19 mouse cellular contexts compared by ENCODE assay signal in the genomic region with DNA sequence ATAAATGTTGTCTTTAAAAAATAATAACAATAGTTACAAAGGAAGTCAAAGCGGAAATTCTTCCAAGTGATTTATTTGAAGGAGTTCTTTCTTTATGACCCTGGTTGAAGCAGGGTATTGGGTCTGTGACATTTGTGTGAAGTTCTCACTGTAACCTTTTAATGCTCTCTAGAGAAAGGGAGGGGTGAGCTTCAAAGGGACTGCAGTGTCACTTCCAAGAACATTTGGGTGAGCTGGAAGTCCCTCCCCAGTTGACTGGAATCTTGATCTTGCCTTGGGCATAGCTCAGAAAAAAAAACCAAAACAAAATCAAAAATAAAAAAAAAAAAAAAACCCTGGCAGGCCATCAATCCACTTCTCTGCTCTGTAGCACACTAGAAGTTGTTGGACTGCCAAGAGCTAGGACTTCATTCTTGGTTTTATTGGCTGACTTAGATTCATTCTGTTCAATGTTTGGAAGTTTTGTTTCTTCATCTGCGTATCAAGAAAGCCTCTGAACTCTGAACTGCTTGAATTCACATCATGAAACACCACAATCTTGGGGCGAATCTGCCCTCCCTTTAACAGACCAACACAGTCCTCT. TPM values are rescaled to one million over a fixed set of nuclear protein-coding genes. Genes with fewer than 3 reads are reported as not detected.
DNase-seq lines count a peak whose midpoint lies in the region; ATAC-seq and TF ChIP-seq lines count a peak whose summit lies in the region.
"Had no signal": no experiment of that assay in that cellular context is flagged by ENCODE, and none has a peak within 500 bp of the region (broad histone marks: within the 10 kb centered on the region; RNA-seq: fewer than 3 reads in every experiment).

No protein-coding gene starts in this region.

- H3K4me2 ChIP-seq in kidney, embryonic 16.5 days (replicated peaks; ENCODE audit: low read depth, low read length): no peak overlapping the region
- H3K4me2 ChIP-seq in lung, embryonic 15.5 days: no peak overlapping the region
- H3K4me2 ChIP-seq: embryonic facial prominence, embryonic 12.5 days; forebrain, embryonic 12.5 days; heart, embryonic 12.5 days; hindbrain, embryonic 12.5 days had no signal

- TF ChIP-seq POLR2A in lung, adult 2 months (IDR thresholded peaks at IDR 0.05; ENCODE audit: borderline replicate concordance, extremely low read depth, low read depth, low read length): no peak

- no peak for ATAC-seq in kidney, embryonic 16.5 days (ENCODE audit: low FRiP score, low TSS enrichment)
- peak; percentile 67; the same call in 1 of the 2 replicates for ATAC-seq in lung, embryonic 15.5 days (ENCODE audit: borderline replicate concordance, extremely low read depth, low FRiP score, low TSS enrichment)
- ATAC-seq: forebrain, embryonic 16.5 days; hindbrain, embryonic 16.5 days had no signal

- H3K4me3 ChIP-seq in kidney, embryonic 16.5 days (ENCODE audit: low read length): no peak overlapping the region
- H3K4me3 ChIP-seq in lung, embryonic 15.5 days: no peak overlapping the region
- no peak overlapping the region for H3K4me3 ChIP-seq in lung, adult 2 months (replicated peaks; ENCODE audit: extremely low read depth, low read depth, low read length)
- H3K4me3 ChIP-seq: embryonic facial prominence, embryonic 12.5 days; forebrain, embryonic 12.5 days; heart, embryonic 12.5 days; hindbrain, embryonic 12.5 days had no signal

- no peak overlapping the region for H3K9ac ChIP-seq in kidney, embryonic 16.5 days (replicated peaks; ENCODE audit: low read length)
- no peak overlapping the region for H3K9ac ChIP-seq in lung, embryonic 15.5 days
- H3K9ac ChIP-seq: embryonic facial prominence, embryonic 12.5 days; forebrain, embryonic 12.5 days; heart, embryonic 12.5 days; hindbrain, embryonic 12.5 days had no signal

- 64% methylated on average over 3 of the region's 3 CpGs for WGBS in kidney, embryonic 16.5 days
- 47% methylated on average over 3 of the region's 3 CpGs for WGBS in lung, embryonic 15.5 days
- WGBS in lung, adult 2 months: 56% methylated on average over 3 of the region's 3 CpGs

- TF ChIP-seq CTCF in lung, adult 2 months (IDR thresholded peaks at IDR 0.05; ENCODE audit: insufficient read depth, low read length): no peak

- H3K9me3 ChIP-seq in kidney, embryonic 16.5 days (ENCODE audit: low read length): no peaks in the 10 kb centered on the region
- H3K9me3 ChIP-seq in lung, embryonic 15.5 days: no peaks in the 10 kb centered on the region
- H3K9me3 ChIP-seq: embryonic facial prominence, embryonic 12.5 days; forebrain, embryonic 12.5 days; heart, embryonic 12.5 days had no signal

- DNase-seq in kidney, adult 9 months: peak; percentile 2
- DNase-seq in lung, adult 2 months: no peak
- DNase-seq in Muller cell, postnatal 12 days (ENCODE audit: inconsistent ontology term): peak; percentile 30
- peak; percentile 70 for DNase-seq in adipocyte (ENCODE audit: low spot score)
- no peak for DNase-seq in cerebellum, adult 8-10 months
- DNase-seq in heart, adult 11 months: no peak
- DNase-seq: adrenal gland, postnatal 36 days; cerebellum, adult 11 months; cerebellum, adult 9-10 months; cerebellum, postnatal 25 days; gastrocnemius, postnatal 10 days had no signal

- no peaks in the 10 kb centered on the region for H3K27me3 ChIP-seq in kidney, embryonic 16.5 days (ENCODE audit: insufficient read depth, low read length)
- H3K27me3 ChIP-seq in lung, embryonic 15.5 days: no peaks in the 10 kb centered on the region
- H3K27me3 ChIP-seq: embryonic facial prominence, embryonic 12.5 days; forebrain, embryonic 12.5 days; heart, embryonic 12.5 days; hindbrain, embryonic 12.5 days had no signal

- no peaks in the 10 kb centered on the region for H3K4me1 ChIP-seq in kidney, embryonic 16.5 days (ENCODE audit: insufficient read depth, low read length)
- peaks cover 5% of the 10 kb centered on the region; the same call in 1 of the 2 replicates for H3K4me1 ChIP-seq in lung, embryonic 15.5 days
- peaks cover 6% of the 10 kb centered on the region for H3K4me1 ChIP-seq in lung, adult 2 months (ENCODE audit: control insufficient read depth, insufficient read depth, low read length)
- H3K4me1 ChIP-seq: embryonic facial prominence, embryonic 12.5 days; forebrain, embryonic 12.5 days; heart, embryonic 12.5 days; hindbrain, embryonic 12.5 days had no signal

- H3K27ac ChIP-seq in kidney, embryonic 16.5 days (ENCODE audit: low read length): no peak overlapping the region
- H3K27ac ChIP-seq in lung, embryonic 15.5 days: peak overlapping the region; percentile 33; the same call in 1 of the 2 replicates
- H3K27ac ChIP-seq: embryonic facial prominence, embryonic 12.5 days; forebrain, embryonic 12.5 days; hindbrain, embryonic 12.5 days had no signal

- no peaks in the 10 kb centered on the region for H3K36me3 ChIP-seq in kidney, embryonic 16.5 days (ENCODE audit: insufficient read depth, low read length)
- H3K36me3 ChIP-seq in lung, embryonic 15.5 days: no peaks in the 10 kb centered on the region
- H3K36me3 ChIP-seq: embryonic facial prominence, embryonic 12.5 days; forebrain, embryonic 12.5 days; heart, embryonic 12.5 days; hindbrain, embryonic 12.5 days had no signal

RNA-seq across cellular contexts. Expression of a gene that starts 2.7 kb away (rescaled TPM):
- polyA plus RNA-seq in kidney, embryonic 16.5 days (2015; fragmentation: Nextera tagmentation; extraction: Ambion mirVana): not detected in 2 replicates
- polyA plus RNA-seq in lung, embryonic 15.5 days (2015; fragmentation: Nextera tagmentation; extraction: Ambion mirVana): 0.28 and 0.30 TPM in 2 replicates
- 0.32 and 0.44 TPM in 2 replicates for polyA plus RNA-seq in lung, adult 2 months (2012; rRNA removed)
- polyA plus RNA-seq: heart, embryonic 12.5 days had no signal

Comparison
In these comparisons a context has a peak if more than half of its experiments do, and no peak if none do; other contexts are left out.
1. DNase-seq: peak in kidney, adult 9 months (single experiment), Muller cell, postnatal 12 days (single experiment) and adipocyte (single experiment); none in lung, adult 2 months (single experiment), cerebellum, adult 8-10 months (single experiment) and heart, adult 11 months (single experiment).